Mouse (Mus musculus) CD4-positive, CD25-positive, alpha-beta regulatory T cell, adult 2 months (primary cell): ENCODE data around the gene Icam4.
"Not testable (repeated sequence)": the region's sequence is repeated elsewhere in the genome, so short reads cannot be mapped to it uniquely, and the experiment has no call there.

Experiments
- DNase-seq: peaks from one replicate; pipeline ENCODE4 v3.0.0-alpha.2; 2012; ENCODE audit warnings: low read depth, low spot score

Icam4 gene

GRCm38 (mm10) chr9:21029291-21030054 is at the start of gene Icam4:
TSS of gene Icam4 (plus strand) at chr9:21029373.
- peak; percentile 85 for DNase-seq

DNA sequence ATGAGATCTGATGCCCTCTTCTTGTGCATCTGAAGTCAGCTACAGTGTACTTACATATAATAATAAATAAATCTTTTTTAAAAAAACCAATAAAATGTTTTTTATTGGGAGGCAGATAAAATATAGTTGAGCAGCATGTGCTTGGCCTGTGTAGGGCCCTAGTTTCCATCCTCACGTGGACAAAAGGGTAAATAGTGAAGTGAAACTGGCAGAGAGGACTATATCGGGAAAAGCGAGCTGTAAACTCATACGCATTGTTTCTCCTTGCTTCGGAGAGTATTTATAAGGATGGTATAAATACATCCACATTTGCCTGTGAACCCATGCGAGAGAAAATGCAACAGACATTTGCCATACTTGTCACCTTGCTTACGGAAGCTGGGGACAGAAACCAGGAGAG is 49.4 kb upstream of the Icam4 start:
- no peak for DNase-seq

GRCm38 (mm10) chr9:20982171-20982570 is 47.0 kb upstream of the Icam4 start:
- DNase-seq = no peak

GRCm38 (mm10) chr9:20983169-20983568 is 46.0 kb upstream of the Icam4 start:
- DNase-seq = peak; percentile 52

- no peak for DNase-seq
These were observed 42.1 kb upstream of the Icam4 start for GRCm38 (mm10) chr9:20986952-20987686.

DNA sequence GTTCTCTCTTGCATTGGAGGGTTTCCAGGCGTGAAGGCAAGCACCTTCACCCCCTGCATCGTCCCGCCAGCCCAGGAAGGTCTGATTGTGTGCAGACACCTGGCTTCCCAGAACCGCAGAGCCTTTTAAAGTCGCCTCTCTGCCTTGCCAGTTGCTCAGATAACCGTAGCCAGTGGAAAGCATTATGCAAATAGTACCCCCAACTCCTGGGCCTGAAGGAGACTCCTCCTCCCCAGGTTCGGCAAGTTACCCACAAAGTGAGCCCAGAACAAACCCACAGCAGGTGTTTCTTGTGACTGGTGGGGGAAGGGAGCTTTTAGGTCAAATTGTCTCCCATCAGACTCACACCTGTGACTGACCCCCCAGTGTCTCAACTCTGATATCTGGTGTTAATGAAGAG is 41.2 kb upstream of the Icam4 start:
- DNase-seq = no peak

DNA sequence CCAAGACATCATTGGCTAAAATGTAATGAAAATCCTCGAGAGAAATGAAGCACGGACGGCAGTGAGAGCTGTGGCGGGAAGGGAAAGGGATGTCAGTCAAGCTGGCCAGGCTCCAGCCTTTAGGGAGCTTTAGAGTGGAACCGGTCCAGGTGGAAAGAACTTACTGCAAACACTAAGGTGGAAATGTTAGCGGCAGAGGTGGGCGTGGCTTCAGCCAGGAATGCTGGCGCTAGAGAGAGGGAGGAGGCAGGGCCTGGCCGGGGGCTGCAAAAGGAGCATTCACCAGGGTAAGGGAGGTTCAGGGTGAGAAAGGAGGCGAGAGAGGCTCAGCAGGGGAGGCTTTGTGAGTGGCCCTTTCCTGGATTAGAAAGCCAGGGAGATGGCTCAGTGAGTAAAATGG is 38.3 kb upstream of the Icam4 start:
- no peak for DNase-seq

GRCm38 (mm10) chr9:20991587-20991986 is 37.6 kb upstream of the Icam4 start:
- DNase-seq = no peak

DNA sequence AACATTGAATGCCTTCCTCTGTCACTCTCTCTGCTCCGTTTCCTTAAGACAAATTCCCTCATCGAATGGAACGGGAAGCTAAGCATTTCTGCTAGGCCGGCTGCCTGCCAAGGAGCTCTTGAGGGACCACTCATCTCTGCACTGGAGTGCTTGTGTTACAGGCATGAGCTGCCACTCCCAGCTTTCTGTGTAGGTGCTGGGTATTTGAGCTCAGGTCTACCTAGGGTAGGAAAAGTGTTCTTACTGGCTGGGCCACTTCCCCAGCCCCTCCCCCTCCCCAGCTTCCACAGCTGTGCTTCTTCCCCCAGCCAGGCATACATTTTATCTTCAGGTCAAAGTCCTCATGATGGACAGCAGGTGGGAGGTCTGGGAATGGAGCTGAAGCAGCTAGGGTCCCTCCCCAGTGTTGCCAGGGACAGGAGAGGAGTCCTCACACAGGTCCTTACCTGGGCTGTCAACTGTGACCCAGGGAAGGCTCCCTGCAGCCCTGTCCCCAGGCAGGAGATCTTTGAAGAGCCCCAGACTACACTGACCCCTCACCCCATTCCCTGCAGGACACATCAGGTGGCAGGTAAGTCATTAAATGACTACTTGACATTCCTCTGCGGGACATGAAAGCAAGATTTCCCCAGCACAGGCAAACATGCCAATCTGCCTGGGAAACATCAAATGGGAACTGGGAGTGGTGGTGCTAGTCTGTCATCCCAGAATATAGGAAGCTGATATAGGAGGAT is 35.8 kb upstream of the Icam4 start:
- no peak for DNase-seq

DNA sequence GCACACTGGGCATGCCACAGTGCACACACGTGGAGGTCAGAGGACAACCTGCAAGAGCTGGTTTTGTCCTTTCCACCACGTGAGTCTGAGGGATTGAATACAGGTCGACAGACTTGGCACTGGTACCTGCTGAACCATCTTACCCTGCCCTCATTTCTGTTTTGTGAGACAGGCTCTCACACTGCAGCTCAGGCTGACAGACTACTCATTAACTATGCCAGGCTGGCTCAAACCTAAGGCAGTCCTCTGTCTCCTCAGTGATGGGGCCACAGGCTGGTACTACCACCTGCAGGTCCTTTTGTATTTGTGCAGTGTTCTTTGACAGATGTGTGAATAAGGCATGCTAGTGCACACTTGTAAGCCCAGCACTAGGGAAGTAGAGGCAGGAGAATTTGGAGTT is 34.1 kb upstream of the Icam4 start:
- no peak for DNase-seq

- DNase-seq = no peak
These were observed 32.1 kb upstream of the Icam4 start for GRCm38 (mm10) chr9:20997065-20997464.

DNA sequence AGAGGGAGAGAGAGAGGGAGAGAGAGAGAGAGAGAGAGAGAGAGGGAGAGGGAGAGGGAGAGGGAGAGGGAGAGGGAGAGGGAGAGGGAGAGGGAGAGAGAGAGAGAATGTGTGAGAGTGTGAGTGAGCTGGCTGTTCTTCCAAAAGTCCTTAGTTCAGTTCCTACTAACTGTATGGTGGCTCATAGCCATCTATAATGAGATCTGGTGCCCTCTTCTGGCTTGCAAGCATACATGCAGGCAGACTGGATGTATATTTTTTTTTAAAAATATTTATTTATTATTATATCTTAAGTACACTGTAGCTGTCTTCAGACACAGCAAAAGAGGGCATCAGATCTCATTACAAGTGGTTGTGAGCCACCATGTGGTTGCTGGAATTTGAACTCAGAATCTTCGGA is 30.8 kb upstream of the Icam4 start:
- peak; percentile 49 for DNase-seq

- DNase-seq = peak; percentile 27
These were observed 28.4 kb upstream of the Icam4 start for GRCm38 (mm10) chr9:21000811-21001210.

GRCm38 (mm10) chr9:21001651-21002200 is 27.4 kb upstream of the Icam4 start:
- DNase-seq = no peak

- no peak for DNase-seq
These were observed 26.9 kb upstream of the Icam4 start for GRCm38 (mm10) chr9:21002270-21002626.

- DNase-seq = peak; percentile 93
These were observed 26.3 kb upstream of the Icam4 start, which contains the start of gene Mrpl4 for GRCm38 (mm10) chr9:21002627-21003551. TSS of gene Mrpl4 (plus strand) at chr9:21002738.

GRCm38 (mm10) chr9:21007313-21007952 is 21.7 kb upstream of the Icam4 start:
- no peak for DNase-seq

GRCm38 (mm10) chr9:21008007-21008406 is 21.2 kb upstream of the Icam4 start:
- DNase-seq = peak; percentile 33

GRCm38 (mm10) chr9:21010362-21010761 is 18.8 kb upstream of the Icam4 start:
- DNase-seq = no peak

GRCm38 (mm10) chr9:21010939-21011541 is 18.1 kb upstream of the Icam4 start:
- not testable (repeated sequence) for DNase-seq
